Mouse (Mus musculus): ENCODE results near the gene Def8. TPM values are rescaled to one million over a fixed set of nuclear protein-coding genes. Genes with fewer than 3 reads are reported as not detected.
A peak's percentile ranks its signal among the peaks of the same experiment; 100 is the strongest.

Def8 gene
- 10 to 100 TPM; 62.0 to 64.3 TPM for total RNA-seq (2021)

DNA sequence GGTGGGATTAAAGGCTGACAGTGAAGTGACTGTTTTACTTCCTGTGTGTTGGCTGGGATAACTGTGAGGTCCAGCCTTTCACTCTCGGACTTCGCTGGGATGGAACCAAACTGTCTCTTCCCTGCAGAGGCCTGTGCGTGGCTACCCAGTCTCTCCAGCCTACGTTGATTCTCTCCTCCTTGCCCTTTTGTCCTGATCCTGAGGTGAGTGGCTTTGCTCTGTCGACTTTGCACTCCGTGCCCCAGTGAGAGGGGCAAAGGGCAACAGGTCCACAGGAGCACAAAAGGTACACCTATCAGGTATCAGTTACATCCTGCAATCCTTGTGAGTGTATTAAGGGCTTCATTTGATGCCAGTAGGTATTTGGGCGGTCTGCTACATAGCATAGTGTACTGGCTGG, at the start of gene Def8:
Def8 (plus strand) TSS at position 87 of the 400 bp plus-strand sequence.
- intact Hi-C loops (cut with DNase I) = no loop called here

DNA sequence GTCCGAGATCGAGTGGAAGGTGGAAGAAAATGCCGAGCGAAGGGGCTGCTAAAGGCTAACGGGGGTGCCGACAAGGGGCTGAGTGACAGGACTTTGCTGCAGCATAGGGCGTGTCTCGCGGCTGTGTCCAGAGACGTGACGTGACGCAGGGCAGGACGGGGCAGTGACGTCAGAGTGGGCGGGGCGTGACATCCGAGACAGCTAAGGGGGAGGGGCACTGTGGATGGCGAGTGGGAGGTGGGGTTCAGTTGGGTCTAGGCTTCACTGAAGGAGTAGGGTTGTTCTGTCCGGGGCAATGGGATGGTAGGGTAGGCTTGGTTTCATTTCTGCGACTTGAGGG, 49.1 kb upstream of the Def8 start:
- intact Hi-C loops (cut with DNase I) = no loop called here
- DNase-seq (ENCODE audit: low spot score in 2 of 2) = peak; percentile 92 to 93

More for the DNA sequence above, at the start of gene Def8:
- DNase-seq (ENCODE audit: low spot score in 2 of 2) = no peak

DNA sequence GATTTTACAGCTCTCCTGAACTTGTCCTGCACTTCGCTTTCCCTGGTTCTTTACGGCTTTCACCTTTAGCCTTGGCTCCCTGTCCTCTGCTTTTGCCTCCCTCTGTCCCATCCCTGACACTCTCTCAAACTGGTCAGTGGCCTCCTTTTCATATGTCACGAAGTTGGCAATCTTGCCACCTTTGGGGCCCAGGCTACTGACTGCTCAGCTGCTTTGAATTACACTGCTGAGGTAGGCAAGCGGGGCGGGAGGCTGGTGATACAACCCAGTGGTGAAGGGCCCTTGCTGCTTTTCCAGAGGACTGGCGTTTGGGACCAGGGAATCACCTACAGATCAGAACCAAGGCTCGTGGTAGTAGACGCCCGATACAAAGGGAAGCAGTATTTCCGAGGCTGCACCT, 47.6 kb upstream of the Def8 start:
- DNase-seq (ENCODE audit: low spot score in 2 of 2) = no peak
- intact Hi-C loops (cut with DNase I) = no loop called here

DNA sequence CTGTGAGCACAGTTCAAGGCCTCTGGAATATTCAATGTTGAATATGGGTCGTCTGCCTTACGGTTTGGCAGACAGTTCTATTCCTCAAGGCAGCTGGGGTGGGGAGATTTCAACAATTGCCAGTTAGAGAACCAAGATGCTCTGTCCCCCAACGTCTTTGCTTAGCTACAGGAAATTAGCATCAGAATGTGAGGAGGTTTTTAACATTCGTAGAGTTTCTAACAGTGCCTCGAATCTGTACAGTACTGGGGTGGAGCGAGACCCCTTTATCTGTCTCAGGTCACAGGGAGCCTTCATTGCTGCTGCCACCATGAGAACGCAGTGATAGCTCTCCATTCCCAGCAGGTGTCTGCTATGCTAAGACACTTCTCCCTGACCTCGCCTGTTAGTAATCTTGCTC, 47.2 kb upstream of the Def8 start:
- intact Hi-C loops (cut with DNase I) = no loop called here
- DNase-seq (ENCODE audit: low spot score in 2 of 2) = no peak

DNA sequence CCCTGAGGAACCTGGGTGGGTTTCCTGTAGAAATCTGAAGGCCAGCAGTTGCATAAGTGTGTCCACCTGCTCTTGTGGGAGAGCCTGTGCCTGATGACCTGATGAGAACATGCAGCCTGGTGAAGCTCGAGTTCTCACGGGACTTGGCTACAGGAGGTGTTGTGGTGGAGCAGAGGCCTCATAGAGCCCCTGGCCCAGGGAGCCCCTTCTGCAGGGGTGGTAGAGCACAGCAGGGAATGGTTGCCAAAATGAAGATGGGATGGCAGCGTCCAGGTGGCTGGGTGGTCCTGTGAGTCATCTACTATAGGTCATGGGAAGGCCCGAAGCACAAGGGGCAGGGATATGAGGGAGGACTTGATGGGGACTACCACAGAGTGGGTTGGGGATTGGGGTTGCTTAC, 41.6 kb upstream of the Def8 start:
- intact Hi-C loops (cut with DNase I) = no loop called here
- no peak for DNase-seq (ENCODE audit: low spot score in 2 of 2)

DNA sequence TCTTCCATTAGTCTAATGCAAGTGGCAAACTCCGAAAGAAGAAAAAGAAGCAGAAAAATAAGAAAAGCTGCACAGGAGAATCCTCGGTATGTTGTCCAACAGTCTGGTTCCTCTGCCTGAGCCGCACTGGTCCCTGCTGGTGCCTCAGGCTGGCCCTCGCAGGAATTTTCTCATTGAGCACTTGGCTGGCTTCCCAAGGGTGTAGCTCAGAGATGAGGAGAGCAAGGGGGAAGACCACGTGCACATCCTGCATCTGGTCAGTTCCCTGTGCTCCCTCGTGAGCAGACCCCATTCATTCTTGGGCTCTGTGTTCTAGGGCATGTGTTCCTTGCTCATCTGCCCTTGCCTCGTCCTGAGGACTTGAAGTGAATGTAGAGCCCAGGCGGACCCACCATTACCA, 40.8 kb upstream of the Def8 start:
- DNase-seq (ENCODE audit: low spot score in 2 of 2) = no peak
- intact Hi-C loops (cut with DNase I) = no loop called here

DNA sequence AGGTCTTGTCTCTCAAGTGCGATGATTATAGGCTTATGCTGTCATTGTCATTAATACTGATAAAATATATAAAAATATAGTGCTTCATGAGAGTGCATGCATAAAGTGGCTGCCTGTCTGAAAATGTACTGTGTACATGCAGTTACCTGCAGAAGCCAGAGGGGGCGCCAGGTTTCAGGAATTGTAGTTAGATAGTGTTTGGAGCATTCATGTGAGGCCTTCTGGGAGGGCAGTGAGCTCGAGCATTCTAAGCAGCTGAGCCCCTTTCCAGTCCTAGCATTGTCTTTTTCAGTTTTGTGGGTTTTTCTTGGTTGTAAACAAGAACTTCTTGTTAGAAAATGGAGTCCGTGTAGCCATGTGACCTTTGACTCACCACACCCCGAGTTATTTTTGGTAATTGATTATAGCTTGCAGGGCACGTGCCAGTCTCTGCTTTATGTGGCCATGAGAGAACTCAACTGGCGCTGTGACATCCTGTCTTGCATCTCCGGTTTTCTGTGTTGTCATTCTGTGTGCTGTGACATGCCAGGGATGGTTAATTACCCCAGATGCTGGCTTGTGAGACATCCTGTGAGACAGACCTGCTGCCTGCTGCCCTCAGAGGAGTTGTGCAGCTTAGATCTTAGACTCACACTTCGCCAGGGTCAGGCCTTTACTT, 38.3 kb upstream of the Def8 start:
- DNase-seq (ENCODE audit: low spot score in 2 of 2) = no peak
- intact Hi-C loops (cut with DNase I) = no loop called here

DNA sequence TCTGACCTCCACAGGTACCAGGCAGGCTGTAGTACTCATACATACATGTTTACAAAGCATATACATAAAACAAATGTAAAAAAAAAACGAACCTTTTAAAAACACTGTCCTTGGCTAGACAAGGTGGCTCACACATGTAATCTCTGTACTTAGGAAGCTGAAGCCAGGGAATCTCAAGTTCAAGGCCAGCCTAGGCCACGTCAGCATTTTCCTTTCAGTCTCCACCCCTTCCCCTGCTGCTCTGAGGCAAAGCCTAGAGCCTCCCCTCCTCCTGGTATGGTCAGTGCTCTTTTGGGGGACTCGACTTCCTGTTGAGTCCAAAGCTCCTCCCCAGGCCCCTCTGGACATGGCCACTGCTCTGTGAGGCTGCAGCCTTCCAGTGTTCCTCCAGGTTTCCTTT, 36.3 kb upstream of the Def8 start:
- DNase-seq (ENCODE audit: low spot score in 2 of 2) = no peak
- intact Hi-C loops (cut with DNase I) = no loop called here

DNA sequence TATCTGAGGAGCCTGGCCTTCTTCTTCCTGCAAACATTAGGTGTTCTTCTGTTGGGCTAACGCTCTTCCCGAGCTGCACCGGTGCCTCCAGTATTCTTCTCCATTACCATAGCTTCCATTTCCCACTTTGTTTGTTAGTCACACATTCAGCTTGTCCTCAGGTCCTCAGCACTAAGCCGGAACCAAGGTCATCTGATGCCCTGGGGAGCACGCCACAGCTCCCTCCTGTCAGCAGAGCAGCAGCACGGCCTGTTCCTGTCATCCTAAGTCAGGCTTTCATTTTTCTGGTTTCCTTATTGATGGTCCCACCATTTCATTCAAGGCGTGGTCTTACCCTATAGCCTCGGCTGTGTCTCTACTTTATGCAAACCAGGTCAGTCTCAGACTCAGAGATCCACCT, 35.5 kb upstream of the Def8 start:
- DNase-seq (ENCODE audit: low spot score in 2 of 2) = no peak
- intact Hi-C loops (cut with DNase I) = no loop called here

DNA sequence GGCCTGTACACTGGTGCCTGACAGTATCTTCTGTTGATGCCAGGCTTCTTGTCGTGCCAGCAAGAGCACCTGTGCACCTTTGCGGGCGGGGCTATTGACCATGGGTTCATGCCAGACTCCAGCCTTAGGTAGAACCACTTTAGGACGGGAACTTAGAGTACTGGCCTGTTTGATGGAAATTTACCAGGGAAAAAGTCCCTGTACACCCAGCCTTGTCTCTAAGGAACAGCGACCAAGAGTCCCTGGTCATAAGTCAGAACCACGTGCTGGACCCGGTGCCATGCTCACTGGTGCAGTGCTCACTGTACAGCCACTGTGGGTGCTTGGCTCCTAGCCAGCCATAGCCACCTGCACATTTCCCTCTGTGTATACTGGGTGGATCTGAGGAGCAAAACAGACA, 34.3 kb upstream of the Def8 start:
- no peak for DNase-seq (ENCODE audit: low spot score in 2 of 2)

DNA sequence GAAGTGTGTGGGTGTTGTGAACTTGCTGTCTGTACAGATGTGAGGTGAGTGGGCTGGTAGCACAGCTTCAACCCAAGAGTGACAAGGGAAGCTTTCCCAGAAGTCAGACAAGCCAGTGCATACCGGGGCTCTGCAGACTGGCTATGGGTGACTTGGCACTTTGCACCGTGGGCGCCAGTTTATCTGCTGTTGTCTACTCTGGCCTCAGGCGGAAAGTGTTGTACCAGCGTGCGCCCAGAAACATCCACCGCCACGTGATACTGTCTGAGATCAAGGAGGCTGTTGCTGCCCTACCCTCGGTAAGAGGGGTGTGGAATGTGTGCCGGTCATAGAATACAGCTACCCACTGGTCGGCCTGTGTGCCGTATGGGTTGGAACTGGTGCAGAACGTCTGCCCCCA, 25.0 kb upstream of the Def8 start:
- intact Hi-C loops (cut with DNase I) = no loop called here

More for the DNA sequence above, 34.3 kb upstream of the Def8 start:
- intact Hi-C loops (cut with DNase I) = no loop called here

DNA sequence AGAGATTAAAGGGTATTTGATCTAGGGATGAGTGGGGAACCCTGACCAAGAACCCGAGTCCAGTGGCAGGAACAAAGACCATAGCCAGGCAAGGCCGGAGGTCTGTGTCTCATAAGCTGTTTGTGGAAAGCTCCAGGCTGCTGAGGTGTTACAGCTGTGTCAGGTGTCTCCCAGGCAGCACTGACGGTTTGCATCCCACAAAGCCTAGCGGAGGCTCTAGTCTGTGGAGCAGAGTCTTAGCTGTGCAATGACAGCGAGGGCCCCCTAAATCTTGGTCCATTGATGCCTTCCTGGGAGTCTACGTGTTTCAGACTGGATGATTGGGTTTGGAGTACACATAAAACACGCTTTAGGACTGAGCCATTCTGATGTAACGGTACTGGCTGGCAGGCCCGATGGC, 21.4 kb upstream of the Def8 start:
- DNase-seq (ENCODE audit: low spot score in 2 of 2) = no peak
- intact Hi-C loops (cut with DNase I) = no loop called here

More for the DNA sequence above, 25.0 kb upstream of the Def8 start:
- no peak for DNase-seq (ENCODE audit: low spot score in 2 of 2)

DNA sequence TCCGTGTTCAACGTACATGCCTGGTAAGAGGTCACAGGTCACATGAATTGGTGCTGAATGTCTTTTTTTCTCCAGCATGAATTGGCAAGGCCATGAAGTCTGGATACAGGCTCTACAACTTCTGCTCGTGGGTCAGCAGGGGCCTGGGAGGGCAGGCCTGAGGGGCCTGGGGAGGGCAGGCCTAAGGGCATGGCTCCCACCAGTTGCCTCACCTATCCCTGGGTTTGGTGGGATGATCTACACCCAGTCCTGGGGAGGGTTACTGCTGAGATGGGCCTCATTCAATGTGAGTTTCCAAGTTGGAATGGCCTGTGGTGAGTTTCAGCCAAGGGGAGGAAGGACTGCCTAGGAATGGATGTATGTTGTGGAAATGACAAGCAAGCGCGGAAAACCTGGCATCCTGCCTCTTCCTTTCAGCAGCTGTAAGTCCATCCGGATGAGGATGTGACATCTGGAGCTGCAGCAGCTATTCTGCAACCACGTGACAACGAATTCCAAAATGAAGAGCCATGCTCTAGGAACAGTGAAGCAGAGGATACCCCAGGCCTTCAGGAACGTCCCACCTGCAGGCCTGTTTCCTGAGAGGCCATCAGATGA, 20.5 kb upstream of the Def8 start:
- intact Hi-C loops (cut with DNase I) = no loop called here
- DNase-seq (ENCODE audit: low spot score in 2 of 2) = no peak

DNA sequence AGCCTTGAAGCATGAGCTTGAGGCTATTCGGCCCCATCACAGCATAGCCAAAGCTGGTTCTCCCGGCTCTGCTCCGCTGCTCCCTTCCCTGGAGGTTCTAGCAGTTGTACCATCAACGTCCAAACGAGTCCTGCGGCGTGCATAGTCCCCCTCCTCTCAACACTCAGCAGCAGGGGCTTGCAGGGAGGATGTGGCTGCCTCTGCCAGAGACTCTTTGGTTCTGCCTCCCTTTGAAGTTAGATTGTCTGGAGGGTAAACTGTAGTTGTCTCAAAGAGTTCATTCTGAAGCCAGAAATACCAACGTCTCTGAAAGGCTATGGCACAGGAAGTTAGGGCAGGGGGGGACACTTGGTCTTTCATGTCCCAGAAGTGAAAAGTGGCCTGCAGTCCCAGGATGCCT, 18.8 kb upstream of the Def8 start:
- intact Hi-C loops (cut with DNase I) = no loop called here
- no peak for DNase-seq (ENCODE audit: low spot score in 2 of 2)

DNA sequence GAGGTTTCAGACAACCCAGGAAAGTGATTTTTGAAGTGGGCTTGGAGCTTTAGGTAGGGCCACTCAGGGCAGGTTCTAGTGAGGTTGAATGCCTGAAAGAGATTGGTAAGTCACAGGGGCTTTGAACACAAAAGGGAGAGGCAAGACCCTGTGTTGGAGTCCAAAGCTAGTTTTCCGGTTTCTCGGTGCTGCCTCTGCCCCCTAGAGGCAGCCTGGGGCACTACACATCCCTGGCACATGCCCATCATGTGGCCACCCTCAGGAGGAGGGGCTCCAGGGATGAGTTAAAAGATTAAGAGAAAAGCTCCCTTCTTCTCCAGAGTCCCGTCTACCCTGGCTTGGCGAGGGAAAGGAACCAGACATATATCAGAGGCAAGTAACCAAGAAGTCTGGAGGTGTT, 16.5 kb upstream of the Def8 start, which contains the start of gene Mc1r:
Mc1r (plus strand) TSS at position 322 of the 400 bp plus-strand sequence.
- intact Hi-C loops (cut with DNase I) = no loop called here
- peak in 1 of 2 experiments; percentile 65 for DNase-seq (ENCODE audit: low spot score in 2 of 2)

DNA sequence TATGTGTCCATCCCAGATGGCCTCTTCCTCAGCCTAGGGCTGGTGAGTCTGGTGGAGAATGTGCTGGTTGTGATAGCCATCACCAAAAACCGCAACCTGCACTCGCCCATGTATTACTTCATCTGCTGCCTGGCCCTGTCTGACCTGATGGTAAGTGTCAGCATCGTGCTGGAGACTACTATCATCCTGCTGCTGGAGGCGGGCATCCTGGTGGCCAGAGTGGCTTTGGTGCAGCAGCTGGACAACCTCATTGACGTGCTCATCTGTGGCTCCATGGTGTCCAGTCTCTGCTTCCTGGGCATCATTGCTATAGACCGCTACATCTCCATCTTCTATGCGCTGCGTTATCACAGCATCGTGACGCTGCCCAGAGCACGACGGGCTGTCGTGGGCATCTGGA, 15.7 kb upstream of the Def8 start:
- no peak for DNase-seq (ENCODE audit: low spot score in 2 of 2)
- intact Hi-C loops (cut with DNase I) = no loop called here

DNA sequence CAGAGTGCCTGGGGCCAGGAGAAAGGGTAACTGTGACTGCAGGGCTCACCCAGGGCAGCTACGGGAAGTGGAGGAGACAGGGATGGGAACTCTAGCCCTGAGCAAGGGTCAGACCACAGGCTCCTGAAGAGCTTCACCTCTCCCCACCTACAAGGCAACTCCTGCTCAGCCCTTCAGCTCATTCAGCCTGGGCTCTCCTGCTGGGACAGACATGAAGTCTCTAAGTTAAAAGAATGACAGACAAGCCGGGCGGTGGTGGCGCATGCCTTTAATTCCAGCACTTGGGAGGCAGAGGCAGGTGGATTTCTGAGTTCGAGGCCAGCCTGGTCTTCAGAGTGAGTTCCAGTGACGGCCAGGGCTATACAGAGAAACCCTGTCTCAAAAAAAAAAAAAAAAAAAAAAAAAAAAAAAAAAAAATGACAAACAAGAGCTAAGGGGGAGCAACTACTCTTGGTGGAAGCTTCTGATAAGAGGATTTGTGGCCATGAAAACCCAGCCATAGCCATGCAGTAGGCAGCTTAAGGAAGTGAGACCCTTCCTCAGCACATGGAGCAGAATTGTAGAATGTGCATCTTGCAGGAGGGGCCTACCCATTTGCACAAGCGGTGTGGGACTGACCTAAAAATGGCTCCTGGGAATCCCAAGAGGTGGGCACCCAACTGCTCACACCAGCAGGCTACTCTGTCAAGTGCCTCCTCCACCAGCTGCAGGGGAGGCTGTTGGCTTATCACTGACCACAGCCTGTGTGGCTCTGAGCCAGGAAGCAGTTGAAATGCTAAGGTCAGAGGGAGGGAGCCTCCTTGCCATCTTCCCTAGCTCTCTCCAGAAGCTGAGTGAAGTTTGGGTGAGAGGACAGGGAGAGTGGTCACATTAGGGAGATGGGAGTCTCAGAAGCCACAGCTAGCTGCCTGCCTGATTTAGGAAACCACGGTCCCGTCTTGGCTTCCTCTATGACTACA, 14.5 kb upstream of the Def8 start:
- intact Hi-C loops (cut with DNase I) = no loop called here
- no peak for DNase-seq (ENCODE audit: low spot score in 2 of 2)

DNA sequence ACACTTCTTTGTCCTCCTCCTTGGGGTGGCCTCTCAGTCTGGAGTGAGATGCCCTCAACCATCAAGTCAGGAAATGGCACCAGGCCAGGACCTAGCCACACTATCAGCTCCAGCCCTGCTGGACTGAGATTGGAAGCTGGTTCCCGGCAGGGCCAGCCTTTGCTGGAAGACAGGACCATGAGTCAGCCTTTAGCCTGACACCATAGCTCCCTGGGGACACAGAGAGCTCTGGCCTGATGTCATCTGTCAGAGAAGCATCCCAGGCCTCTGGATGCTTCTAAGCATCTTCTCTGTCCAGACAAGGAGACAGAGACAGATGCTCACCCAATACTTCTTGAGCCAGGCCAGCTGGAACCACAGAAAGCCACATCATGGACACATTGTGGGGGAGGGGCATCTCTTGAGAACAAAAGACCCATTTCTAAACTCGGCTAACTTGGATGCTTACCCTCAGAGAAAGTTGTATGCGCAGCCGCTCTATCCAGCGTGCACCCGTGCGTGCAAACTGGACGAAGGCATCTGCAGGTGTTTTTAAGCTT, 13.2 kb upstream of the Def8 start:
- intact Hi-C loops (cut with DNase I) = no loop called here
- no peak for DNase-seq (ENCODE audit: low spot score in 2 of 2)

DNA sequence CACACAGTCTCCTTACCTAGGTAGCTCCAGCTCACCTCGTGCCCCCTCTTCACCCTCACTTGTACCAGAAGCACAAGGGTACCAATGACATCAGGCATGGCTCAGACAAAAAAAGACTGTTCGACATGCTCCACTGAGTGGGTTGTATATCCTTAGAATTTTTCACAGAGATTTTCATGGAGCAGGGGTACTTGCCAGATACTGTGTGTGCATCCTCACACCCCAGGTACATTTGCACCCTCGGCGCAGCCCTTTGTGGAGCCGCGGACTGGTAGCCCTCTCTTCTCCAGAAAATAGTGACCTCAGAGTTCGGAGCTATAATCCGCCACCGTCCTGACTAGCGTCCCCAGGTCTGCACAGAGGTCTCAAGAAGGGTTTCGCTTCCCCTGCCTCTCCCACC, 12.5 kb upstream of the Def8 start:
- intact Hi-C loops (cut with DNase I) = no loop called here
- DNase-seq (ENCODE audit: low spot score in 2 of 2) = no peak

DNA sequence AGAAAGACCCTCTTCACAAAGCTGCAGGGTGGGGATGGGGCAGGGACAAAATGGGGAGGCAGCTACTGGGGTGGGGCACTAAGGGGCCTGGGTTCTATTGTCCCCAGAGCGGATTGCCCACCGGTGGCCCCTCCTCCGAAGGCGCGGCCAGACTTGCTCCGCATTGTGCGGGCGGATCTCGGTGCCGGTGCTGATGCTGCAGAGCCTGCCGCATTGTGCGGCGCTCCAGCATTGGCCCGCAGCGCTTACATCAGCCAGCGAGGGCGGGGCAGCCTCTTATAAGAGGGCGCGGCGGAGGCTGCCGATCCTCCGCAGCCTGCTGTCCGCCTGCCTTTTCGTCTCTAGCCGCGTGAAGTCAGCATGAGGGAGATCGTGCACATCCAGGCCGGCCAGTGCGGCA, 12.1 kb upstream of the Def8 start, which contains the start of gene Tubb3:
Tubb3 (plus strand) TSS at position 179 of the 400 bp plus-strand sequence.
- peak; percentile 90 to 93 for DNase-seq (ENCODE audit: low spot score in 2 of 2)
- intact Hi-C loops (cut with DNase I) = no loop called here

Measured in left cerebral cortex, postnatal 36 days (tissue).